Mouse (Mus musculus) CD4-positive, CD25-positive, alpha-beta regulatory T cell, adult 2 months (primary cell): ENCODE results near the gene Spns3.

Source experiments
- DNase-seq: peaks from one replicate; pipeline ENCODE4 v3.0.0-alpha.2; 2012; ENCODE audit warnings: low read depth, low spot score

Spns3 gene

GRCm38 (mm10) chr11:72485157-72485556, 65.1 kb downstream of the Spns3 start:
- no peak for DNase-seq

- no peak for DNase-seq
These were observed 65.8 kb downstream of the Spns3 start for GRCm38 (mm10) chr11:72484549-72484948.

GRCm38 (mm10) chr11:72481952-72482351, 68.4 kb downstream of the Spns3 start:
- no peak for DNase-seq

- no peak for DNase-seq
These were observed 69.0 kb downstream of the Spns3 start for GRCm38 (mm10) chr11:72481313-72481712.

GRCm38 (mm10) chr11:72479499-72479898, 70.8 kb downstream of the Spns3 start:
- DNase-seq, result no peak

GRCm38 (mm10) chr11:72478228-72478627, 72.1 kb downstream of the Spns3 start:
- DNase-seq, result no peak

GRCm38 (mm10) chr11:72477653-72478052, 72.7 kb downstream of the Spns3 start:
- no peak for DNase-seq

GRCm38 (mm10) chr11:72477182-72477581, 73.1 kb downstream of the Spns3 start:
- no peak for DNase-seq

- DNase-seq, result no peak
These were observed 74.2 kb downstream of the Spns3 start for GRCm38 (mm10) chr11:72476074-72476625.

- DNase-seq, result no peak
These were observed 74.9 kb downstream of the Spns3 start for GRCm38 (mm10) chr11:72475408-72475807.

GRCm38 (mm10) chr11:72474926-72475325, 75.4 kb downstream of the Spns3 start:
- DNase-seq, result no peak

GRCm38 (mm10) chr11:72473540-72473939, 76.8 kb downstream of the Spns3 start:
- no peak for DNase-seq

- DNase-seq, result no peak
These were observed 78.9 kb downstream of the Spns3 start for GRCm38 (mm10) chr11:72471381-72471780.

- no peak for DNase-seq
These were observed 80.3 kb downstream of the Spns3 start for GRCm38 (mm10) chr11:72470004-72470403.

- no peak for DNase-seq
These were observed 81.1 kb downstream of the Spns3 start for GRCm38 (mm10) chr11:72469217-72469616.

- DNase-seq, result no peak
These were observed 81.8 kb downstream of the Spns3 start for GRCm38 (mm10) chr11:72468525-72468924.

GRCm38 (mm10) chr11:72466694-72467507, 83.4 kb downstream of the Spns3 start:
- no peak for DNase-seq

GRCm38 (mm10) chr11:72465978-72466693, 84.2 kb downstream of the Spns3 start:
- no peak for DNase-seq

GRCm38 (mm10) chr11:72464821-72465220, 85.5 kb downstream of the Spns3 start:
- DNase-seq, result no peak

GRCm38 (mm10) chr11:72461500-72461981, 88.8 kb downstream of the Spns3 start:
- DNase-seq, result no peak

- DNase-seq, result no peak
These were observed 91.8 kb downstream of the Spns3 start for GRCm38 (mm10) chr11:72458502-72458901.

GRCm38 (mm10) chr11:72457995-72458496, 92.3 kb downstream of the Spns3 start:
- no peak for DNase-seq
